Mouse (Mus musculus): ENCODE data around the gene Cacng2.

The Cacng2 gene

DNA sequence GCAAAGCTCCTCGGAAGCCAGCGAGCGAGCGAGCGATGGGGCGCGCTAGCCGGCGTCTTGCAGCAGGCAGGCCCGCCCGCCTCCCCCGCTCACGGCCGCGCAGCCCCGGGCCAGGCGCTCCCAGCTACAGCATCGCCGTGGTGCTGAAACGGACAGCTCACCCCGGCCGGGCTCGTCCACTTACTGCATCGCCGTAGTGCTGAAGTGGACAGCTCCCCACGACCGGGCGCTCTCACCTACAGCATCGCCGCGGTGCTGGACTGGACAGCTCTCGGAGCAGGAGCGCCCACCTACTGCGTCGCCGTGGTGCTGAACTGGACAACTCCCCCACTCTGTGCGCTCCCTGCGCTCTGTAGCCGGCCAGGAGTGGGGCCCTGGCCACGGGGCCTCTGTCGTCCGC lies at the start of gene Cacng2:
TSS of gene Cacng2 (minus strand) at position 325 of the 400 bp plus-strand sequence.
- in situ Hi-C loops (cut with MboI, MseI) = loop anchor here in 1 of 2 experiments (25.0 kb wide), 1 partner anchor 1518 kb away; no protein-coding TSS in a partner anchor

- in situ Hi-C loops (cut with MboI, MseI) = no loop called here
These were observed 49.7 kb upstream of the Cacng2 start for GRCm38 (mm10) chr15:78169566-78169965.

GRCm38 (mm10) chr15:78165292-78165691 lies 45.5 kb upstream of the Cacng2 start:
- in situ Hi-C loops (cut with MboI, MseI) = no loop called here

GRCm38 (mm10) chr15:78164466-78164865 lies 44.6 kb upstream of the Cacng2 start:
- in situ Hi-C loops (cut with MboI, MseI) = no loop called here

GRCm38 (mm10) chr15:78161946-78162345 lies 42.1 kb upstream of the Cacng2 start:
- in situ Hi-C loops (cut with MboI, MseI) = no loop called here

DNA sequence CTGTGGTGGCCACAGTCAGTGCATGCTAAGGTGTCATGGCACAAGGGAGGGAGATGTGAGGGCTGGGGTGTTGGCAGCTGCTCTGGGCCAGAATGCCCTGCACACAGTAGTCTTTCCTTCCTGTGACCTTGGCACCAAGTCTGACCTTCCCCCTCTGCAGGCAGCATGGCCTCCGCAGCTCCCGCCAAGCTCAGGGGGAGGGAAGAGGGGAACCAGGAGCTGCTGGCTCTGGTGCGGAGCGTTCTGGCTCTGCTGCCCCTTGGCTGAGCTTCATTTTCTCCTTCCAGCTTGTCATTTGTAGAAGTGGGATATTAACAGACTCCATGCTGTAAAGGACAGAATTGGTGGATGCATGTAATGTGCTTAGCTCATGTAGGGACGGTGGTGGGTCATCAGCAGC lies 38.5 kb upstream of the Cacng2 start:
- in situ Hi-C loops (cut with MboI, MseI) = loop anchor here in 1 of 2 experiments (10.0 kb wide), 1 partner anchor 974 kb away; no protein-coding TSS in a partner anchor

GRCm38 (mm10) chr15:78157824-78158223 lies 38.0 kb upstream of the Cacng2 start:
- in situ Hi-C loops (cut with MboI, MseI) = loop anchor here in 1 of 2 experiments (10.0 kb wide), 1 partner anchor 973 kb away; no protein-coding TSS in a partner anchor

DNA sequence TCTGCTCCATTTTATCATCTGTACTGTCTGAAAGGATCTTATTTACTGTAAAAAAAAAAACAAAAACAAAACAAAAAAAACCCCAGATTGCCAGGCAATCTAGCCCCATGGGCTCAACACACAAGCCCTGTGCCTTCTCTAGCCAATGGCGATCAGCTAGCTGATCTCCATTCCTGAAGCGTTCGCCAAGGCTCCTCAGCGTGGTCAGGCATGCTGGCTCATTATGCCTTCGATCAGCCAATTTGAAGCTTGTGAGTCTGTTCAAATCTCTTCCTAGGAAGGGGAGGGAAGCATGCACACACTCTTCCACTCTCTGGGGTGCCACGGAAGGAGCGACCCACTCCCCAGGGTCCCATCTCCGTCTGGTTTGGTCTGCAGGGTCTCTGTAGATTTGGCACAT lies 37.5 kb upstream of the Cacng2 start:
- in situ Hi-C loops (cut with MboI, MseI) = loop anchor here in 1 of 2 experiments (10.0 kb wide), 1 partner anchor 973 kb away; no protein-coding TSS in a partner anchor

DNA sequence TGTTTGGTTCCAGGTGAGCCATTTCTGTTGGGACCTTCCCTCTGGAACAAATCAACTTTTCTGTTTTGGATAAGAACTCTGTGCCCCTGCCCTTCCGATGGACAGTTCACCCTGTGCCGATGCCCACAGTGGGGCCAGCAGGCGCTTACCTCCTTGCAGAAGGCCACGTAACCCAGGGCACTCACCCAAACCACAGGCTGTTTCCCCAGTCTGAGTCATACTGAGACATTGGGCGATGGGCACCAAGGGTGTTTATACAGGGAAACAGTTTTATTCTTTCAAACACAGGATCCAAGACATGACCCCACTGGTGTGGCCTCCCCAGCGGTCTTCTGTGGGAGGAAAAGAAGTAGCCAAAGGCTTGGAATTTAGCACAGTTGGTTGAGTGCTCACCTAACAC lies 35.6 kb upstream of the Cacng2 start:
- in situ Hi-C loops (cut with MboI, MseI) = loop anchor here in 1 of 2 experiments (10.0 kb wide), 1 partner anchor 971 kb away; no protein-coding TSS in a partner anchor

DNA sequence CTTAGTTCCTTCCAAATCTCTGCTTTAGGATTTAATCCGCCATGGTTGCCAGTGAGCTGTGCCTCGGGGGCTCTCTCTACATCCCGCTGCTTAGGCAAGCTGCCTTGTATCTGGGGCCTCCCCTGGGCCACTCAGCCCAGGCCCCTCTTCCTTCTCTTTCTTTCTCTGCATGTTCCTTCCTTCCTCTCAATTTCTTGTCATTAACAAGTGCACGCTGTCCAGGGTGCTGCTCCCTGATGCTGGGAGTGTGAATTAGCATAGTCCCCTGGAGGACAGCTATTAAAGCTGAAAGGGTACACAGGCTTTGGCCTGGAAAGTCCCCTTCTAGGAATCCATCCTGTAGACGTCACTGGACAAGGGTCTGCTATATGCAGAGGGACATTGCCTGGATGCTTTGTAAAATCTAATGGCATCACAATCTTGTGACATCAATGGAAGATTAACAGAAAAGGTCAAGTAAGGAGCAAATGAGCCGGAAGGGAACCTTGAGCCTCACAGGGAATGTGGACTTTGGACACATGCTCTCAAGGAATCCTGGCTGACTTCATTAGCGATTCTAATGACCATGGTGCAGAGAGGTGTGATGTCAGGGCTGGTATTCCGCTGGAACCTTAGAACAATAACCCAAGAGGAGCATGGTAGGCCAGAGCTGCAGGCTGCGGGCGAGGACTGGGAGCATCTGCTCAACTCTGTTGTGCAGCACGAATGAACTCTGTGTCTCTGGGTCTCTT lies 33.4 kb upstream of the Cacng2 start:
- in situ Hi-C loops (cut with MboI, MseI) = loop anchor here in 1 of 2 experiments (10.0 kb wide), 1 partner anchor 968 kb away; no protein-coding TSS in a partner anchor

- in situ Hi-C loops (cut with MboI, MseI) = no loop called here
These were observed 28.7 kb upstream of the Cacng2 start for GRCm38 (mm10) chr15:78148565-78148964.

- in situ Hi-C loops (cut with MboI, MseI) = no loop called here
These were observed 20.4 kb upstream of the Cacng2 start for GRCm38 (mm10) chr15:78140226-78140625.

- in situ Hi-C loops (cut with MboI, MseI) = no loop called here
These were observed 14.8 kb upstream of the Cacng2 start for GRCm38 (mm10) chr15:78134606-78135005.

DNA sequence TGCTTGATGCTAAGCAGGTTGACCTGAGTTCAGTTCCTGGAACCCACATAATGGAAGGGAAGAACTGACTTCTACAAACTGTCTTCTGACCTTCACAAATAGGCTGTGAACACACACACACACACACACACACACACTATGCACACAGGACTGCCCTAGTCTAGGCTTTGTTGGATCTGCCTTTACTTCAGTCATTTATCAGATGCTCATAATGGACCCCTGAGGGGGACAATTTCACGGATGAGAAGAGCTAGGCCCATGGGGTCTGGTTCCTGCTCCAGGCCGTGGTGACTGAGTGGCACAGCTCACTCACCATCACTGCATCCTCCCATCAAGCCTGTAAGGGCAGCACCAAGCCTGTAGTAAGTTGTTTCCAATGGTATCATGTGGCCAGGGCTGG lies 13.6 kb upstream of the Cacng2 start:
- in situ Hi-C loops (cut with MboI, MseI) = no loop called here

DNA sequence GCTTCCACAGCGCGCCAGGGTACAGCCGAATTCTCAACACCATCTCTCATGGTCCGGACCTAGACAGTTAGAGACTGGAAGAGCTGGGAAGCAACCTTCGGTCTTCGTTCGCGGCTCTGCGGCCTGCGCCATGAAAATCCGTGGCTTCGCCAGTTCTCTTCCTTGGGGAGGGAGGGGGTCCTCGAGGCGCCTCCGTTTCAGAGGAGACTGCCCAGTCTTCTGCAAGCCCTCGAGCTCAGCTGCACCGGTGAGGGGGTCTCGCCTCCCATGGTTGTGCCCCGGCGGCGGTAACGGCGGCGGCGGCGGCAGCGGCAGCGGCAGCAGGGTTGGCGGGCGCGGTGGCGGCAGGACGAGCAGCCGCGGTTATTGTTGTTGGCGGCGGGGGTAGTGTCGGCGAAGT lies 580 bp downstream of the Cacng2 start:
- in situ Hi-C loops (cut with MboI, MseI) = loop anchor here in 1 of 2 experiments (25.0 kb wide), 1 partner anchor 1518 kb away; no protein-coding TSS in a partner anchor

GRCm38 (mm10) chr15:78118275-78118995 lies 1.4 kb downstream of the Cacng2 start:
- in situ Hi-C loops (cut with MboI, MseI) = loop anchor here in 1 of 2 experiments (25.0 kb wide), 1 partner anchor 1519 kb away; no protein-coding TSS in a partner anchor

DNA sequence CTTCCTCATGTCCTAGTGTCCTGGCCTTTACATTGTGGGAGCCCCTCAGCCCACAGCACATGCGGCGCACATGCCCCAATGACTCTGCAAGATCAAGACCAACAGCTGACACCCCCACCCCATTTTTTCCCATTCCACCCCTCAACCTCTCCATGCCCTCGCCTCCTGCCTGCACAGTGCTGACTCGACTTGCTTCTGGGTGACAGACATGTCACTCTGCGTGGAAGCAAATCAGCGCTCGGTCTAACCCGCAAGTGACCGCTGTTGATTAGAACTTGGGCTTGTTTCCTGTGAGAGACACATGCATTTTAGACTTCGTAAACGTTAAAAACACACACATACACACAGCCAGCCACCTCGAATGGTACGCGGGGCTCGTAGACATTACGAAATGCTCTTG lies 2.1 kb downstream of the Cacng2 start:
- in situ Hi-C loops (cut with MboI, MseI) = loop anchor here in 1 of 2 experiments (25.0 kb wide), 1 partner anchor 1520 kb away; no protein-coding TSS in a partner anchor

GRCm38 (mm10) chr15:78116936-78117335 lies 2.9 kb downstream of the Cacng2 start:
- in situ Hi-C loops (cut with MboI, MseI) = loop anchor here in 1 of 2 experiments (25.0 kb wide), 1 partner anchor 1520 kb away; no protein-coding TSS in a partner anchor

DNA sequence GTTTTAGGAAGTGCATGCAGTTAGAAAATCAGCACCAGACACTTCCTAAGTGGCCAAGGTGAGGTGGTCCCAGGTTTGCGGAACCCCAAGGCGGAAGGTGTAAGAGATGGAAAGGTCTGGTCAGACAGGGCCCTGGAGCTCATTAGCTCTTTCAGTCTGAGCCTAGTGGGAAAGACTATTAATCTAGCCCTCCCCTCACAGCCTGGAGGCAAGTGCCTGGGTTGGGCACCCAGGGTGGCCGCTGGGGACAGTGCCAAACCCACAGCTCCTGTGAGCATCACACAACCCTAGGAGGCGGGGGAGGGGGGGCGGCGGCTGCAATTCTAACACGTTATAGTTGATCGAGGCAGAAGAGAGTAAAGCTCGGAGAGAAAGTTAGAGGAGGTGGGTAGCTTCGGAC lies 3.6 kb downstream of the Cacng2 start:
- in situ Hi-C loops (cut with MboI, MseI) = loop anchor here in 1 of 2 experiments (25.0 kb wide), 1 partner anchor 1521 kb away; no protein-coding TSS in a partner anchor

GRCm38 (mm10) chr15:78099516-78099915 lies 20.3 kb downstream of the Cacng2 start:
- in situ Hi-C loops (cut with MboI, MseI) = no loop called here

DNA sequence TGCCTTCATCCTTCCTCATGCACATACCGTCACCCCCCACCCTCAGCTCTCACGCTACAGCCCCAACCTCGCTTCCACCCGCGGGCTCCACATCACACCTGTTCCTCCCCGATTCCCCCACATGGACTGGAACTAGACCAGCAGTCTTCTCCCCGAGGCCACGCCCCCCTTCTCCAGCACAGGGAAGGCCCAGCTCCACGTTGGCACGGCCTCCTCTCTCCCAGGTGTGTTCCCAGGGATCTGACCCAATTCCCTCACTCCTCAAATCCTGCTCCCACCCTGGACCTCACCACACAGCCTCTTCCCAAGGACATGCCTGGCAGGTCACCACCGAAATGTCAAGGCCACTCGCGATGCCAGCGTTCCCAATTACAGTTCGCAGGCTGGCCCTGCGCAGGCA lies 23.8 kb downstream of the Cacng2 start:
- in situ Hi-C loops (cut with MboI, MseI) = no loop called here

- in situ Hi-C loops (cut with MboI, MseI) = no loop called here
These were observed 26.2 kb downstream of the Cacng2 start for GRCm38 (mm10) chr15:78093597-78093996.

Data from T-helper 17 cell (primary cell).